Mouse (Mus musculus) midbrain, embryonic 12.5 days (tissue): Measurements from ENCODE around the gene Gmppb. TPM values are rescaled to one million over a fixed set of nuclear protein-coding genes. Genes with fewer than 3 reads are reported as not detected.

ENCODE experiments used
- ATAC-seq: fragments of 200-750 bp; cut with Nextera tagmentation; 2 replicates; pipeline ENCODE4 v1.8.0; 2017; ENCODE audit warnings: low read depth, moderate TSS enrichment, moderate library complexity; ENCODE audit not compliant: low FRiP score
- H3K27ac ChIP-seq: fragments of 300-500 bp; sonication (generic); replicated peaks from 2 replicates; pipeline ENCODE4 v1.5.1; 2016; ENCODE audit warnings: mild to moderate bottlenecking
- H3K27me3 ChIP-seq: fragments of 300-500 bp; sonication (generic); 2 replicates; pipeline ENCODE4 v1.6.1; 2016; ENCODE audit warnings: mild to moderate bottlenecking
- H3K36me3 ChIP-seq: fragments of 300-500 bp; sonication (generic); 2 replicates; pipeline ENCODE4 v1.6.1; 2016
- H3K4me1 ChIP-seq: fragments of 300-500 bp; sonication (generic); 2 replicates; pipeline ENCODE4 v1.6.1; 2016
- H3K4me2 ChIP-seq: fragments of 300-500 bp; sonication (generic); replicated peaks from 2 replicates; pipeline ENCODE4 v1.6.1; 2016; ENCODE audit warnings: mild to moderate bottlenecking, moderate library complexity
- H3K4me3 ChIP-seq: fragments of 300-500 bp; sonication (generic); 2 replicates; pipeline ENCODE4 v1.5.1; 2016; ENCODE audit warnings: mild to moderate bottlenecking
- H3K9ac ChIP-seq: fragments of 300-500 bp; sonication (generic); replicated peaks from 2 replicates; pipeline ENCODE4 v1.6.1; 2016; ENCODE audit warnings: mild to moderate bottlenecking, moderate library complexity
- H3K9me3 ChIP-seq: fragments of 300-500 bp; sonication (generic); 2 replicates; pipeline ENCODE4 v1.6.1; 2016; ENCODE audit warnings: mild to moderate bottlenecking
- WGBS: fragments of 180-500 bp; shearing (Covaris S2); methylation state at CpG from one replicate; pipeline ENCODE4 v1.1.7; 2016; 5-methylcytosine and 5-hydroxymethylcytosine counted together
- microRNA-seq: library from miRNA; unstranded; fragments of <30 nt; microRNA quantifications from one replicate; pipeline ENCODE4, GENCODE M21; 2017
- polyA plus RNA-seq: library from polyadenylated mRNA; unstranded; fragments of >200 nt; fragmentation: Nextera tagmentation; extraction: Ambion mirVana; gene quantifications from 2 replicates; pipeline ENCODE4 v1.2.1, GENCODE M21; 2016

The Gmppb gene
- polyA plus RNA-seq, 1 experiment from 2014 or later: 18.2 TPM

DNA sequence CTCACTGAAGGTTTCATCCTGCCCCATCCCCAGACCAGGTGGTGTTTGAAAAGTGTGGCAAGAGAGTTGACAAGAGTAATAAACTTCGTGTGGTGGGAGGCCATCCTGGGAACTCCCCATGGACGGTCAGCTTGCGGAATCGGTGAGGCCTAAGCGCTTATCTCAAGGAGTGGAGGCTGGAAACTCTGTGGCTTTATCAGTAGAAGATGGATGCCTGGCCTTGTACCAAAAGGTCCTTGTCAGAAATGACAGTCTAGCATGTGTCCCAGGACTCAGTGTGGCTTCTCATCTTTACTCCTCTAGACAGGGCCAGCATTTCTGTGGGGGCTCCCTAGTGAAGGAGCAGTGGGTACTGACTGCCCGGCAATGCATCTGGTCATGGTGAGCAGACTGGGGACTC, 34.5 kb downstream of the Gmppb start:
- Histone ChIP-seq H3K4me2 (no peak overlapping the region), H3K9ac (no peak overlapping the region), H3K9me3 (no peaks in the 10 kb centered on the region), H3K36me3 (peaks cover 45% of the 10 kb centered on the region), H3K4me3 (no peak overlapping the region), H3K27me3 (peaks cover 43% of the 10 kb centered on the region), H3K4me1 (peaks cover 9% of the 10 kb centered on the region), H3K27ac (no peak overlapping the region)
- ATAC-seq: no peak
- WGBS: 86% methylated on average over 6 of the region's 6 CpGs

DNA sequence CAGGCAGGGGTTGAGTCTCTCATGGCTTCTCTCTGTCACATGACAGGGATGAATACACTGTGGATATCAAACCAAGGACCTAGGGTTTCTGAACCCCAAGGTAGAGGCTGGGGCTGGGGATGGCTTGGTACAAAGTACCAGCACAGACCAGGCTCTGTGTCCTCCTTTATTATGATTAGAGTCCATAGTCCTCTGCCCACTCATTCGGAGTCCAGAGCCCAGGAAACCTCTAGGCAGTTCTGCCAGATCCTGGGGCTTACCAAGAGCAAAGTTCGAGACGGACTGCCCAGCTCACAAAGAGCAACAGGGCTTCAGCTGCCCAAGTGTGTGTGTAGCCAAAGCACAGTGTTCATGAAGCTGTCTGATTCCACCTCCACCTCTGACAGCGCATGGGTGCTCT, 36.2 kb downstream of the Gmppb start:
- peaks cover 42% of the 10 kb centered on the region for H3K27me3 ChIP-seq
- 95% methylated on average over 4 of the region's 4 CpGs for WGBS
- no peak overlapping the region for H3K4me3 ChIP-seq
- no peak overlapping the region for H3K27ac ChIP-seq
- peaks cover 62% of the 10 kb centered on the region for H3K36me3 ChIP-seq
- peaks cover 2% of the 10 kb centered on the region; the same call in 1 of the 2 replicates for H3K4me1 ChIP-seq
- no peak overlapping the region for H3K4me2 ChIP-seq
- no peak overlapping the region for H3K9ac ChIP-seq
- no peak for ATAC-seq
- no peaks in the 10 kb centered on the region for H3K9me3 ChIP-seq

DNA sequence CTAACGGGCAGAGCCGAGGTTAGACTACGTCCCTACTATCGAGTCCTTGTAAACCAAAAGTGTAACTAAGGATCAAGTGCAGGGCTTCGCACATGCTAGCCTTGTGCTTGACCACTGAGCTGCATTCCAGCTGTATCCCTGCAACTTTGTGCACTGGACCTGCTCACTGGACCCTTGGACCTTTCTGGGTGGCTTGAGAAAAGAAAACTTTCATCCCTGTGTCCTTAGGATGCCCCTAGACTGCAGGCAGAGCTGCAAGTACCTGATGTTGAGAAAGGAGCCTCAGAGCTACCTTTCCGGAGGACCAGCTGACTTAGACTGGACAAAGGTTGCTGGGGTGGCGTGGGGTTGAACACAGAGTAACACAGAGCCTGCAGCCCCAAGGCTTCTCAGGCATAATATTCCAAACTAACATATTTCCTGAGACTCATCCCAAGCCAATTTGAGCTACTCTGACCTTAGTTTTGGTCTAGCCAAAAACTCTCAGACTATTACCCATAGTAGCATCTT, 41.6 kb downstream of the Gmppb start:
- 96% methylated on average over 7 of the region's 7 CpGs for WGBS
- peaks cover 73% of the 10 kb centered on the region for H3K36me3 ChIP-seq
- no peak overlapping the region for H3K9ac ChIP-seq
- H3K9me3 ChIP-seq: no peaks in the 10 kb centered on the region
- H3K27ac ChIP-seq: no peak overlapping the region
- peaks cover 24% of the 10 kb centered on the region for H3K4me1 ChIP-seq
- H3K4me3 ChIP-seq: no peak overlapping the region
- no peak overlapping the region for H3K4me2 ChIP-seq
- no peak for ATAC-seq
- H3K27me3 ChIP-seq: no peaks in the 10 kb centered on the region

DNA sequence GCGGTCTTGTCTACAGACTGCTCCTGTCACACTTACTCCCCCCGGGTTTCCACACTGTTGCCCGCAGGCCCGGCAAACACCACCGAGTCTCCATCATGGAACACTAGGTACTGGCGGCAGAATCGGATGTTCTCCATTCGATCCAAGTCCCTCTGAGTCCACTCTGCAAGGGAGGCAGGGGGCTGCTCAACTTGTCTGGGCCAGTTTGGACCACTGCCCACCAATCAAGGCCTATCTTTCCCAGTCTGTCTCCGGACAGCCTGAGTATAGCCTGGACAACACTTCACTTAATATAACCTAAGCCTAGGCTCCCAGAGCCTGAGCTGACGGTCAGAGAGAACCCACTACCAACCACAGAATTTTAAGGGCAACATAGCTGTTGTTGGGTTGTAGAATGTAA, 44.5 kb downstream of the Gmppb start:
- H3K9ac ChIP-seq: peak overlapping the region; percentile 90
- peaks cover 28% of the 10 kb centered on the region for H3K4me1 ChIP-seq
- no peaks in the 10 kb centered on the region for H3K27me3 ChIP-seq
- H3K9me3 ChIP-seq: no peaks in the 10 kb centered on the region
- WGBS: 75% methylated on average over 10 of the region's 10 CpGs
- peak overlapping the region; percentile 95 for H3K4me2 ChIP-seq
- H3K36me3 ChIP-seq: peaks cover 44% of the 10 kb centered on the region
- no peak for ATAC-seq
- no peak overlapping the region; the same call in 1 of the 2 replicates for H3K27ac ChIP-seq
- peak overlapping the region; percentile 88 for H3K4me3 ChIP-seq

DNA sequence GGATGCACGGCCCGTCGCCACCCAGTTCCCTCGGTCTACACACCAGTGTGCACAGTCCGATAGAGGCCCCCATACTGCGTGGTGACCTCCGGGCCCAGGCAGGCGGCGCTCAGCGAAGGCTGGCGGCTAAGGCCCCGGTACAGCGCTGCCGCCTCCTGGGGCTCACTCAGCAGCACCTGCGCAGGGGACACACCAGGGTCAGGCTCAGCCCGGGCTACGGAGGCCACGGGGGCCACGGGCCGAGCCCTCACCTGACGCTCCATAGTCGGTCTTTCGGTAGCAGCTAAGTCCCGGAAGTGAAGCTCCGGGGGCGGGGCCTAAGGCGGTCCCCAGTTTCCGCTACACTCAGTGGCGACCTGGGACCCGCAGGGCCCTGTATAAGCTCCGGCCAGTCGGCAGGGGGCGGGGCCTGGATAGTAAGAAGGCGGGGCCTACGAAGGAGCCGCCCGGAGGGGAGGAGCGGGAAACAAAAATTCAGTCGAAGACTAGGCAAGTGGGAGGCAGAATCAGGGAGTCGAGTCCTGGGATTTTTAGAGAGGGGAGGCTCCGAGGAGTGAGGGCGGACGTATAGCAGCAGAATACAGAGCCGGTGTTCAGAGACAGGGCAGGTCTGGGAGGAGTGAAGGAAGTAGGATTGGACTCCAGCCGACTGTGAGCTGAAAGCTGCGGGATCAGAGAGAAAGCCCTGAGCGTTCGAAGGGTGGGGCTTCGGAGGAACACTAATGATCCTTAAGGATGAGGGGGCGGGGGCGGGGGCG, 45.3 kb downstream of the Gmppb start, which contains the start of gene Apeh:
Apeh (minus strand) TSS at position 423 of the 758 bp plus-strand sequence.
- Histone ChIP-seq H3K27ac (peak within 1 kb of the TSS; percentile 73), H3K9me3 (no peaks in the 10 kb centered on the region), H3K4me1 (peaks cover 28% of the 10 kb centered on the region), H3K36me3 (peaks cover 38% of the 10 kb centered on the region), H3K27me3 (no peaks in the 10 kb centered on the region), H3K4me3 (peak within 1 kb of the TSS; percentile 88), H3K9ac (peak within 1 kb of the TSS; percentile 90), H3K4me2 (peak within 1 kb of the TSS; percentile 95)
- peak; percentile 94 for ATAC-seq
- WGBS: under 1% methylated on average over 51 of the region's 52 CpGs

DNA sequence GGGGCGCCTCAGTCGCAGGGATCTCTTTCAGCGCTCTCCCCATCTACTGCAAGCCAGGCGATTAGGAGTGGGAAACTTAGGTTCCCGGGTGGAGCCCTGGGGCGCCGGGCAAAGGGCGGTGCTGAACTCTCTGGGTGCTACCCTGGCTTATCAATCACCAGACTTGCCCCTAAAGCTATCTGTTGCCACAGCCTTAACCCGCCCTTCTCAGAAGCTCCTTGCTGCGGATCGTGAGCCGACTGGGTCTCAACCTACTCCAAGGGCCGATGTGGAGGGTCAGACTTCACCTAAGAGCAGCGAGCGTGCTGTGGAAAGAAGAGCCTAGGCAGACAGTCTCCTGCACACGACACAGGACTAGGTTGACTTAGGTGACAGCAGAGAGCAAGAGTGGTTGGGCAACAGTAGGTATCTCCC, 46.0 kb downstream of the Gmppb start:
- peak overlapping the region; percentile 52 for H3K27ac ChIP-seq
- H3K36me3 ChIP-seq: peaks cover 35% of the 10 kb centered on the region
- under 1% methylated on average over 16 of the region's 16 CpGs for WGBS
- peak; percentile 14; the same call in 1 of the 2 replicates for ATAC-seq
- H3K9me3 ChIP-seq: no peaks in the 10 kb centered on the region
- H3K4me3 ChIP-seq: peak overlapping the region; percentile 88
- H3K9ac ChIP-seq: peak overlapping the region; percentile 90
- H3K27me3 ChIP-seq: no peaks in the 10 kb centered on the region
- peak overlapping the region; percentile 95 for H3K4me2 ChIP-seq
- H3K4me1 ChIP-seq: peaks cover 28% of the 10 kb centered on the region

DNA sequence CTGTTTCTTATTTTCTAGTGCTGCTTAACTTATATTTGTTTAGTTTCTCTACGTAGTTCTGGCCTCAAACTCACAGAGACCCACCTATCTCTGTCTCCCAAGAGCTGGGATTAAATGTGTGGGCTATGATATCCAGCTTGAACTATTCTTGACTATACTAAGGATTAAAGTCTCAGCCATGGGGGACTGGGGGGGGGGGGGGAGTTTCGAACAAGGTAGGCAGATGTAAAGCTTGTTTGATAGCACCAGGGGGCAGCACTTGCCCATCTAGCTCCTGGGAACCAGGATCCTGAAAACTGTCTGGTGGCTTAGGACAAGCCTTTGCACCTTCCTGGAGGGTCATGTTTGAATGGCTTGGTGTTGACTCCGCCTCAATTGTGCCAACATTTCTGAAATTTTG, 46.5 kb downstream of the Gmppb start:
- WGBS: 10% methylated on average over 3 of the region's 3 CpGs
- Histone ChIP-seq H3K4me2 (peak overlapping the region; percentile 95), H3K27me3 (no peaks in the 10 kb centered on the region), H3K4me1 (peaks cover 28% of the 10 kb centered on the region), H3K27ac (no peak overlapping the region), H3K9me3 (no peaks in the 10 kb centered on the region), H3K36me3 (peaks cover 29% of the 10 kb centered on the region), H3K4me3 (peak overlapping the region; percentile 88; the same call in 1 of the 2 replicates), H3K9ac (0 out of 2 replicates have a peak overlapping the region, but pooled peaks have one; percentile 90)
- no peak for ATAC-seq

DNA sequence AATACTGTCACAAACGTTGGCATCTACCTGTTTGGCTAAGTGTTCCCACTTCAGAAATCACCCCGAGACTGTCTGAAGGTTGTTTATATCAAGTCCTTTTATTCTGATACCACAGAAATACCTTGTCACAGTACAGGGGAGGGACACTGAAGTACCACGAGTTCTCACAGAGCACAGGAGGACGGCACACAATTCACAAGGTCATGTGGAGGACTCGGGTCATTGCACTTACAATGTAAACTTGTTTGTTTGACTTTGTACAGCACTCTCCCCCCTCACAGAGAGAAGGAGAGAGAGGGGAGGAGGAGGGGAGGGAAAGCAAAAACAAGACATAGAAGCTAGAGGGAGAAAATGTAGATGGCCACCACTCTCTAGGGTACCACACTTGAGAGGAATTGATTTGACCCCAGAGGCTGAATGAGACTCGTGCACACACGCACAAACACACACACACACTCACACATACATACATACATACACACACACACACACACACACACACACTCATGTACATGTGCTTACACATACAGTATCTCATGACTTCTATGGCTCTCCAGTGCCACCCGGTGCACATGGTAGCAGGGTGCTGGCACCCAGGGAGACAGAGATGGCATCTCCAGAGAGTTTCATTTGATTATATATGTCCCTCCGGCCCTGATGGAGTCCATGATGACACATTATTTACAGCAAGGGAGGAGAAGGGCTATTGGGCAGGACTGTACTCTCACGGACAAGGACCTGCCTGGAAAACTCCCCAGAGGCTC, 47.1 kb downstream of the Gmppb start:
- no peak overlapping the region for H3K4me3 ChIP-seq
- peaks cover 28% of the 10 kb centered on the region for H3K4me1 ChIP-seq
- H3K36me3 ChIP-seq: peaks cover 26% of the 10 kb centered on the region
- 68% methylated on average over 10 of the region's 10 CpGs for WGBS
- ATAC-seq: no peak
- no peaks in the 10 kb centered on the region for H3K27me3 ChIP-seq
- H3K9ac ChIP-seq: no peak overlapping the region
- no peak overlapping the region for H3K4me2 ChIP-seq
- no peak overlapping the region for H3K27ac ChIP-seq
- no peaks in the 10 kb centered on the region for H3K9me3 ChIP-seq

DNA sequence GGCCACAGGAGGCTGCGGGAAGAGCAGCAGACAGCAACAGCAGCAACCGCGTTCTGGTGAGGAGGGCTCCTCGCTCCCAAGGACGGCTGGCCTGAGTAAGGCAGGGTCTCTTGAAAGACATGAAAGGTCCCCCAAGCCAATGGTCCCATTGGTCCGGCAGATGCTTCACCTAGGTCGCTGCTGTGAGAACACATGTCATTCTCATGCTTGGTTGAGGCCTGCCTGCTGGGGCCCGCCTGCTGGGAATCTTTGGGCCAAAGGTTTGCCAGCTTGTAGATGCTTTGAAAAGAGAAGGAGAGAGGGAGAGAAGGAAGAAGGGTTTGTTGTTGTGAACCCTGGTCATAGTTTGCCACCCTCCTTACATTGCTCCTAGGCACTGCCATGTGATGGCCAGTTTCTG, 50.6 kb downstream of the Gmppb start:
- no peaks in the 10 kb centered on the region for H3K27me3 ChIP-seq
- H3K36me3 ChIP-seq: peaks cover 28% of the 10 kb centered on the region
- H3K27ac ChIP-seq: no peak overlapping the region
- H3K9ac ChIP-seq: 0 out of 2 replicates have a peak overlapping the region, but pooled peaks have one; percentile 20
- 82% methylated on average over 8 of the region's 8 CpGs for WGBS
- H3K4me3 ChIP-seq: no peak overlapping the region
- H3K4me1 ChIP-seq: peaks cover 17% of the 10 kb centered on the region
- H3K4me2 ChIP-seq: no peak overlapping the region
- no peak for ATAC-seq
- H3K9me3 ChIP-seq: no peaks in the 10 kb centered on the region

Small RNAs within 50 kb of the gene (microRNA-seq; reads per million reads assigned to microRNA genes)
- not detected for gene Mir7088

Other genes starting within 250 kb of the Gmppb start
- 135 and 153 TPM in 2 replicates for gene Rbm6, start 176.0 kb upstream of the Gmppb start, polyA plus RNA-seq
- 16.5 and 19.2 TPM in 2 replicates for gene Mon1a, start 161.1 kb upstream of the Gmppb start, polyA plus RNA-seq
- gene Mst1r, start 142.4 kb upstream of the Gmppb start, polyA plus RNA-seq: 1.5 and 2.3 TPM in 2 replicates
- not detected in 2 replicates for gene Actl11, start 120.8 kb upstream of the Gmppb start, polyA plus RNA-seq
- 12.6 and 12.8 TPM in 2 replicates for gene Camkv, start 113.6 kb upstream of the Gmppb start, polyA plus RNA-seq
- 22.7 and 23.3 TPM in 2 replicates for gene Traip, start 99.1 kb upstream of the Gmppb start, polyA plus RNA-seq
- 5.5 and 8.1 TPM in 2 replicates for gene Uba7, start 73.7 kb upstream of the Gmppb start, polyA plus RNA-seq
- gene Gm20661, start 66.2 kb upstream of the Gmppb start, polyA plus RNA-seq: 1.8 and 2.2 TPM in 2 replicates
- gene Inka1, start 63.4 kb upstream of the Gmppb start, polyA plus RNA-seq: 16.1 and 24.6 TPM in 2 replicates
- 2.6 TPM in 2 replicates for gene Cdhr4, start 56.7 kb upstream of the Gmppb start, polyA plus RNA-seq
- gene Gm20662, start 52.9 kb upstream of the Gmppb start, polyA plus RNA-seq: 0.98 TPM in 2 replicates
- 94.2 and 100 TPM in 2 replicates for gene Ip6k1, start 46.7 kb upstream of the Gmppb start, polyA plus RNA-seq
- 3.2 and 4.6 TPM in 2 replicates for gene Amigo3, start 3.9 kb downstream of the Gmppb start, polyA plus RNA-seq
- 0.14 TPM in 1 of 2 replicates, not detected in the other for gene Mst1, start 31.2 kb downstream of the Gmppb start, polyA plus RNA-seq
- gene Rnf123, start 34.1 kb downstream of the Gmppb start, polyA plus RNA-seq: 41.2 and 43.4 TPM in 2 replicates
- 63.2 and 70.2 TPM in 2 replicates for gene Apeh, start 45.4 kb downstream of the Gmppb start, polyA plus RNA-seq
- 4.4 and 5.0 TPM in 2 replicates for gene Bsn, start 141.1 kb downstream of the Gmppb start, polyA plus RNA-seq
- gene Dag1, start 214.7 kb downstream of the Gmppb start, polyA plus RNA-seq: 64.7 and 67.0 TPM in 2 replicates
- 67.9 and 78.4 TPM in 2 replicates for gene Nicn1, start 241.2 kb downstream of the Gmppb start, polyA plus RNA-seq
- gene Amt, start 247.6 kb downstream of the Gmppb start, polyA plus RNA-seq: 25.0 and 30.0 TPM in 2 replicates